In the genomic region with DNA sequence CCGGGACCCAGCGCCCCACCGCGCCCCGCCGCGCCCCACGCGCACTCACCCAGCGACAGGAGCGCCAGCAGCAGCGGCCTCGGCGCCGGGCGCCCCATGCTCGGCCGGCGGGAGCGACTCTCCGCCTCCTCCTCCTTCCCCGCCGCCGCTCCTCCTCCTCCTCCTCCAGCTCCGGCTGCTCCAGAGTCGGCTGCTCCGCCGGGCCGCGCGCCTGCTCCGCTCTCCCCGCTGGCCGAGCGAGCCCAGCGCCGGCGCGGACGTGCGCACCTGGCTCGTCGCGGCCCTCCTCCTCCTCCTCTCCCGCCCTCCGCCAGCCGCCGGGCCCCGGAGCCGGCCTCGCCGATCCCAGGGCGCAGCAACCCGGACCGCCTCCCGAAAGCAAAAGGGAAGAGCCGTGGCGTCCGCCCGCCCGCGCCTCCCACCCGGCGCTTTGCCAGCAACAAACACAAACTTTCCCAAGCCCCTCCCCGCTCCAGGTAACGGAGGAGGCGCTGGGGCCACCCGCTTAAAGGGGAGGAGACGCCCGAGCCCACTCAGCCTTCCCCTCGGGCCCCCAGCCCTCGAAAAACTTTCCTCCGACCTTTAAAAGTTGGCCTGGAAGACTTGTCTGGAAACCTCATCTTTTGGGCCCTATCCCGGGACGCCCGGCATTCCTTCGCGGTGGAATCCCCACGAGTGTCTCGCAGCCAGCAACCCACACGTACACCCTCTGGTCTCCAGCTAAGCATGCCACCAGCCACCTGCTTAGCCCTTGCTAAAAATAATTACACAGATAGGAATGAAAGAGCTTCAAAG, we compare ENCODE assay signal across 8 mouse cellular contexts. TPM values are rescaled to one million over a fixed set of nuclear protein-coding genes. Genes with fewer than 3 reads are reported as not detected.
DNase-seq lines count a peak whose midpoint lies in the region; ATAC-seq and TF ChIP-seq lines count a peak whose summit lies in the region.

A gene (minus strand): TSS at position 236 of the 795 bp plus-strand sequence.

- no peaks in the 10 kb centered on the region for H3K27me3 ChIP-seq in forebrain, postnatal 0 days (ENCODE audit: insufficient read depth, low read length)
- H3K27me3 ChIP-seq in hindbrain, embryonic 10.5 days (ENCODE audit: insufficient read depth, poor library complexity, severe bottlenecking): peaks cover 37% of the 10 kb centered on the region

- H3K36me3 ChIP-seq in forebrain, postnatal 0 days (ENCODE audit: insufficient read depth): no peaks in the 10 kb centered on the region
- no peaks in the 10 kb centered on the region for H3K36me3 ChIP-seq in hindbrain, embryonic 10.5 days

- peak; percentile 78 for ATAC-seq in forebrain, postnatal 0 days
- ATAC-seq in erythroid progenitor cell, adult 5-6 weeks (replicated peaks; ENCODE audit: low FRiP score, poor library complexity, severe bottlenecking): no peak

- H3K9me3 ChIP-seq in forebrain, postnatal 0 days (ENCODE audit: low read length): no peaks in the 10 kb centered on the region
- no peaks in the 10 kb centered on the region for H3K9me3 ChIP-seq in hindbrain, embryonic 10.5 days

- 1% methylated on average over 43 of the region's 81 CpGs for WGBS in forebrain, postnatal 0 days
- under 1% methylated on average over 70 of the region's 81 CpGs for WGBS in hindbrain, embryonic 10.5 days

- H3K4me2 ChIP-seq in forebrain, postnatal 0 days (ENCODE audit: low read depth): peak within 1 kb of the TSS; percentile 90

- TF ChIP-seq CTCF in forebrain, postnatal 0 days (IDR thresholded peaks at IDR 0.05; ENCODE audit: low read depth): no peak

- peak within 1 kb of the TSS; percentile 78 for H3K9ac ChIP-seq in forebrain, postnatal 0 days

- peak within 1 kb of the TSS; percentile 70 for H3K27ac ChIP-seq in forebrain, postnatal 0 days (ENCODE audit: low read depth, low read length)
- peak within 1 kb of the TSS; percentile 93 for H3K27ac ChIP-seq in hindbrain, embryonic 10.5 days

- peaks cover 20% of the 10 kb centered on the region for H3K4me1 ChIP-seq in forebrain, postnatal 0 days (ENCODE audit: insufficient read depth)
- peaks cover 57% of the 10 kb centered on the region for H3K4me1 ChIP-seq in hindbrain, embryonic 10.5 days (replicated peaks)

- peak; percentile 77 for DNase-seq in NIH3T3 (ENCODE audit: low read depth)
- peak; percentile 53 for DNase-seq in brain, adult 2 months (ENCODE audit: low read depth, low spot score)
- DNase-seq in forebrain, postnatal 0 days: peak; percentile 68
- DNase-seq in hindbrain, embryonic 10.5 days (ENCODE audit: low spot score): peak; percentile 79
- DNase-seq in layer of hippocampus, postnatal 25 days (ENCODE audit: extremely low spot score in 1 of 2, low spot score in 1 of 2): peak; percentile 34 to 35
- peak; percentile 81 for DNase-seq in lung, postnatal 25 days (ENCODE audit: low spot score)
- peak; percentile 62 for DNase-seq in right cerebral cortex, postnatal 14 days

- peak within 1 kb of the TSS; percentile 70 for H3K4me3 ChIP-seq in forebrain, postnatal 0 days (ENCODE audit: low read depth, low read length)
- H3K4me3 ChIP-seq in hindbrain, embryonic 10.5 days: peak within 1 kb of the TSS; percentile 83

RNA-seq across cellular contexts. Expression of the gene that starts here (rescaled TPM):
- total RNA-seq in forebrain, postnatal 0 days (2014; rRNA removed): 37.7 and 40.2 TPM in 2 replicates
- 2.7 and 3.2 TPM in 2 replicates for polyA plus RNA-seq in forebrain, postnatal 0 days (2015; fragmentation: Nextera tagmentation; extraction: Ambion mirVana)
- 2.0 and 2.1 TPM in 2 replicates for polyA plus RNA-seq in hindbrain, embryonic 10.5 days (2016; fragmentation: Nextera tagmentation; extraction: Ambion mirVana)
- total RNA-seq in layer of hippocampus, postnatal 25 days (2021): 10 to 100 TPM in 1 of 2 experiments, 1 to 10 TPM in 1; 10.0 to 11.1 TPM
- 0.84 TPM in 1 of 2 replicates, not detected in the other for total RNA-seq in erythroid progenitor cell, adult 5-6 weeks (2015; ENCODE audit: low replicate concordance)
- not detected in 2 replicates for total RNA-seq in erythroid progenitor cell, adult 5-6 weeks (2017; ENCODE audit: low replicate concordance)

Comparison
In these comparisons a context has a peak if more than half of its experiments do, and no peak if none do; other contexts are left out.
1. RNA of the gene that starts here (total RNA-seq): 37.7 to 40.2 TPM in forebrain, postnatal 0 days and 10.0 to 11.1 TPM in layer of hippocampus, postnatal 25 days; 0.84 TPM in erythroid progenitor cell, adult 5-6 weeks; every median in the first group is over 4 times any median in the second.
2. Peak in every context shown above with its lines, with median percentiles within 50 percentile points of each other: DNase-seq.